Mouse (Mus musculus) heart, adult 11 months (tissue): Measurements from ENCODE around the gene Gng13.
A peak's percentile ranks its signal among the peaks of the same experiment; 100 is the strongest.

Source experiments
- DNase-seq: peaks from one replicate; pipeline ENCODE4 v3.0.0; 2022

Gene Gng13

DNA sequence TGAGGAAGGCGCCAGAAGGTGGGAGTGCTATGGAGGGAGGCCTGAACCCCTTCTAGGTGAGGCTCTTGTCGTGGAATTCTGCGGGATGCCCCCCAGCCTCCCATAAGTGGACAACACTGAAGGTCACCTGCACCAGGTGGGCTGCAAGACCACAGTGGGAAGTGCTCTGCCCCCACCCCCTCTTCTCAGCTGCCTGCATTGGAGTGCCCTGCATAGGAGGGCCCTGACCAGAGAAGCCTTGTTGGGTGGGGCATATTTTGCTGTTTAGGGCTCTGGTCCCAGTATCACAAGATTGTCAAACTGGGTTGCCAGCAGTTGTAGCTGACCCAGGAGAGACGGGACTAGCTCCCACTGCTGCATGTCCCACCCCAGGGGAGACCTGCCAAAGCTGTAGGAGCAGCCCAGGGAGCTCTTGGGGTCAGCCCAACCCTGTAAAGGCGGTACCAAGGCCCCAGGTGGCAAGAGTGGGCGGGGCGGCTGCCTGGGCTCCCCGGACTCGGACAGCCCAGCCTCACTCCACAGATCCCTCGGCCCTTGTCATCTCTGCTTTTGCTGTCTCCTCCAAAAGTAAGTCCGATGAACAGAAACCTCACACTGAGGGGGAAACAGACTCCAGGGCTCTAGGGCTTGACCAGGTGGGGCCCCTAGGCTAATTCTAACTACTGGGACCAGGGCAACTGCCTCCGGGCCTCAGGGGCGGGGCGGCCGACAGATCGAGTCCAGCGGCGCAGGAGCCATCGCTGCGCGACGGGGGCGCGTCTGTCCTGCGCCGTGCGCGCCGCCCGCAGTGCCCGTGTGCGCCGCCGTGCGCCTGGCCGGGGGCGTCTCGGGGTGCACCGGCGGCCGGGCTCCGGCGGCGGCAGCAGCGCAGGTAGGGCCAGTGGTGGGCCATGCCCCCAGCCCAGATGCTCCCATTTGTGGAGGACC is at the start of gene Gng13:
TSS of gene Gng13 (plus strand) at position 461 of the 927 bp plus-strand sequence.
- DNase-seq, result peak; percentile 86

DNA sequence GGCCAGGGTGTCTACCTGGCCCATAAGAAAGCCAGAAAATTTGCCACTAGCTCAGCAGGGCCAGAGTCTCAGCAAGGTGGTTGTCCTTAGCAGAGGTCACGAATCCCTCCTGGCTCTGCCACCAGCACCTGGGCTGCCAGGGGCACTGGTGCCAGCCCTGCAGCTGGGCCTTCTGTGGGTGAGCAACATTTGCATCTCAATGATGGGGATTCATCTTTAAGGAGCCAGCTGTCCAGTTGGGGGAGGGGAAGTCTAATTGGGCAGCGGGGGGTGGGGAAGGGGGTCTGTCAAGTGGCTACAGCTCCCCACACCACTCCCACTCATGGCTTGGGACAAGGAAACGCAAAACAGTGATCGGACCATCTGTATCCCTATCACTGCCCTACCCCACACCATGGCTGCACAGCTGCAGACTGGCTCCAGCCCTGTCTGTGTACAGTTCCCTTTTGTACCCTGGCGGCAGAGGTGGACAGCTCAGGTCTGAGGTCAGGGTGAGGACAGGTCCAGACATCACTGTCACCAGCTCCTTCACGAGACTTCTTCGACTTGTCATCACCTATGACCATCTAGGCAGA is 48.4 kb upstream of the Gng13 start:
- DNase-seq, result no peak

DNA sequence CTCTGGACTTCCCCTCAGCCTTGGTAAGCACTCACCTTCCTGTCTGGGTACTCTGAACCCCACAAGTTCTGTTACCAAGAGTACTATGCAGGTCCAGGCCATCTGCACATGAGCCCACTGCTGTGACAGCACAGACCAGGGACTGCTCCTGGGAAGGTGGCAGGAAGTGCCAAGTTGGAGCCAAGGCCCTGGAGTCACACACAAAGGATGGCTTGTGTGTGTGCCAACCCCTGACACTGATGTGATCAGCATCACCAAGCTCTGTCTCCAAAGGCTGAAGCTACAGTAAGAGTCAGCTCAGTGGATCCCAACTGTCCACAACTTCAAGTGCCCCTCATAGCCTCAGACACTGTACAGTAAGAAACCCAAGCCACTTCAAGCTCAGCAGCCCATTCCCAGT is 44.0 kb upstream of the Gng13 start:
- DNase-seq, result no peak

DNA sequence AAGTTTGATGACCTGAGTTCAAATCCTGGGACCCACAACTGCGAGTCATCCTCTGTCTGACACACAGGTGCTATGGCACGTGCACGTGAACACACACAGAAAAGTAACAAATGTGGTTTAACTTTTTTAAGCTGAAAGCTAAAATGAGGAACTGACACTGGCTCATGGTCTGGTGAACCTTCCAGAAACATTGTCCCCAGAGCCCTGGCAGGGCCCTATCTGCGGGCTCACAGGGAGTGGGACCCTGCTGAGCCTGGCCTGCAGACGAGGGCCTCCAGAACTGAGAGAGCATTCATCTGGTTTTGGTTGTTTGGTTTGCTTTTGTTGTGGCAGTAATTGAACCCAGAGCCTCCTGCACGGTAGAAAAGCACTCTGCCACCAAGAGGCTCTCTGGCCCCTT is 39.0 kb upstream of the Gng13 start:
- no peak for DNase-seq

DNA sequence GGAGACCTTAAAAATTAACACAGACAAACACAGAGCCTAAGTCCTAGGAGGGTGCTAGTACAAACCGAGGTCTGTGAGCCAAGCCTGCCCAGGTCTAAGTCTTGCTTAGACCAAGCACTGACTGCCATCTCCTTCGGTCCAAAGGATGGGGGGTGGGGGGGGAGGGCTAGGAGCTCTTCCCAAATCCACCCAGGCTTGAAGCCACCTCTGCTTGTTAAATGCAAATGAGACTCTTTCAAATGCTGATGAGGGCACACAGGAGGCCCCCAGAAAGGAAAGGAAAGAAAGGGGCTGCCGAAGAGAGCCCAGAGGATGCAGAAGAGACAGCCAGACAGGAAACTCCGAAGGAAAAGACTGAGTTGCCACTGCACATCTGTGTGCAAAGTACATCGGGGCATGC is 37.2 kb upstream of the Gng13 start:
- no peak for DNase-seq

DNA sequence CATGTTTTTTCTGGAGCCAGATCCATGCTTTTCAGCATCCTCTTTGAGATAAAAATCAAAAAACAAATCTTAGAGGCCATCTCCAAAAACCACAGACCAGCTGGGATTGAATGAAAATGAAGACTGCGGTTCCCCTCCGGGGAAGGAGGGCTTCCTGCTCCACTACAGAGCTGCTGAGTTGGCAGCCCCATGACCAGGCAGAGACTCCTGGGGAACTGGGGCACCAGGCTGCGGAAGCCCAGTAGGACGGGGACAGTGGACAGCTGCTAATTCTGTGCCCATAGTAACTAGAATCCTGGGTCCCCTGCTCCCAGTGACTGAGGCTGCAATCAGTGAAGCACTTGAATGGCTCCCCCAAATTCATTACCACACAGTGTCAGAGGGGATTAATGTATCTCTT is 35.3 kb upstream of the Gng13 start:
- DNase-seq, result peak; percentile 95

DNA sequence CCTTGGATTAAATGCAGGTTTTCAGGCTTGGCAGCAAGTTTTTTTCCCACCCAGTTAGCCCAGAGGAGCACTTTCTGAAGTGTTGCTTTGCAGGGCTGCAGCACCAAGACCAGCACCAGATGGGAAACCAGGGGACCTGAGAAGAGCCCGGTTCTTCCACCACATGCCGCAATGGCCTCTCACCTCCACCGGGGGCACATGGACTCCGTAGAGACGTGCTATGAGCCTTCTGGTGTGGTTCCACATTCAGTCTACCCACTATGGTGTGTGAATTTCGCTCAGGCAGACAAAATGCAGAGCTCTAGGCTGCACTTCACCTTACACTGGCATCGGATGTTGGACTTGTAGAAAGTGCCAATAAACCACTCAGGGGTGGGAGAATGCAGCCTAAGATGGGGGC is 30.6 kb upstream of the Gng13 start:
- peak; percentile 76 for DNase-seq

DNA sequence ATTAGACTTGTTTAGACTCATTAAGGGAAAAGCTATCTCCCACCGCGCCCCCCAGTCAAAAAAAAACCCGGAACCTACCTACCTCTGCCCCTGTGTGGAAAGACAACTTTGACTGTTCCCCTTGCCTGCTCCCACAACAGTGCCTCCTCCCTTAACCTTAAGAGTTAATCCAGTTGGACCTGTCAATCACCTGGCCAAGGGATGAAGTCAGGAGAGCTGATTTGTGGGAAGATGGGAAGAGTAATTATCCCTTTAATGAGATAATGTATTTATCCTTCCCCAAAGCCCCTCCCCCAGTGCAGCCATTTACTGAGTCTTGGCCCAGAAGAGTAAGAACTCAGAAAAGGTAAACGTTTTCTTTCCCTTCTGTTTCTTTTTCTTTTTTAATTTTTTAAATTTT is 28.0 kb upstream of the Gng13 start:
- no peak for DNase-seq

DNA sequence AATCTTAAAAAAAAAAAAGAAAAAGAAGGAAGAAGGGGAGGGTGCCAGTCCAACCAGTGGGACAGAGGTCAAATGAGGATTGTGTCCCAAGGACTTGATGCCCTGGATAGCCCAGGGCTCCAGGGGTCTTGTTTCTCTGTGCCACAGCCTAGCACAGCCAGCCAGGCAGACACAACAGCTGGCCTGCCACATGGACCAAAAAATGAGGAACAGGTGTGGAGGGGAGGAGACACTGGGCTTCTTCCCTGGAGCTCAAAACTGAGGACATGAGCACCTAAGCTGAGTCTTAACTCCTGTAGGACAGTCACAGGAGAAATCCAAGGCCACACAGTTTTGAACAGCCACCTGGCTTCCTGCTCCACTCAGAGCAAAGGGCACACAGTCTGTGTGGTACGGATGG is 20.7 kb upstream of the Gng13 start:
- no peak for DNase-seq

DNA sequence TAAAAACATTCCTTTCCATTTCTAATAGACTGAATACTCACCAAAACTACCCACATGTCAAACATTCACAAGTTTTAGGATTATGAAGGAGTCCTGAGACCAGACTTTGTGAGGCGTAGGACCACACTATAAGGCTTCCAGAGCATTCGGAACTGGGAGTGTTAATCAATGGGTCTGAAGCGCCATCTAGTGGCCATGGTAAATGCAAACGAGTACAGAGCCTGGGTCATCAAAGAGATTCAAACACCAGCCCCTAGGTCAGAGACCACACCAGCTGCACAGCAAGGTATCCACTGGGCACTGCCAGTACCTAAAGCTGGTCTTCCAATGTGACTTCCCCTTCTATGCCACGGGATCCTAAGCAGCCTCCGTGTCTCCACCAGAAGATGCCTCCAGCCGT is 18.5 kb upstream of the Gng13 start:
- DNase-seq, result peak; percentile 93

DNA sequence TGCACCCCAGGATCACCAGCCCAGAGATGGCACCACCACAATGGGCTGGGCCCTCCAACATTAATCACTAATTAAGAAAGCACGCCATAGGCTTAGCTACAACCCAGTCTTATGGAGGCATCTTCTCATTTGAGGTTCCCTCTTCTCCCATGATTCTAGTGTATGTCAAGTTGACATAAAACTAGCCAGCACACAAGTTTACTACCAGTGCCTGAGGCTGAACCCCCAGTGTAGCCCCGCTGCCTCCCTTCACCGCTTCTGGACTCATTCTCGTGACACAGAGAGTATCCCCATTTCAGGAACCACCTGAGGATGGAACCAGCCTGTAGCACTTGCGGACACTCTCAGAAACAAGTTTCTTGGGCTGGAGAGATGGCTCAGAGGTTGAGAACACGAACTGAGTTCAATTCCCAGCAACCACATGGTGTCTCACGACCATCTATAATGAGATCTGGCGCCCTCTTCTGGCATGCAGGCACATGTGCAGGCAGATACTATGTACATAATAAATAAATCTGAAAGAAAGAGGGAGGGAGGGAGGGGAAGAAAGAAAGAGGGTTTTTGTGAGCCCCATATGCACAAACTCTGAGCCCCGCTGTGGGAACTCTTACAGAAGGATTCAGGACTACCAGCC is 16.0 kb upstream of the Gng13 start:
- DNase-seq, result peak; percentile 55

DNA sequence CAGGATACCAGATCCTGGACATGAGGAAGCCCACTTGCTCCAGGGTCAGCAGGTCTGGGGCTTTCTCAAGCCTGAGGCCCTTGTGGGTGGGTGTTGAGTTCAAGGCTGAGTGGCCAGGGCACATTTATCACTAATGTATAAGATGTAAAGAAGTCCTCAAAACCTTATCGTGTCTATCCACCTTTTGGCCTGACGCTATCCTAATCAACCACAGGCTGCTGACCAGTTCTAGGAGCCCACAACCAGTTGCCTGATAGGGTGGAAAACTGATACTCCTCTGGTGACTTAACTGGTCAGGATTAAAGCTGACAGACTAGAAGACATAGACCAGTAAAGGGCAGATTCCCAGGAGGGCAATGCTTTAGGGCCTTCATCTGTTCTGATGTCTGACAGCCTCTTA is 7.0 kb upstream of the Gng13 start:
- peak; percentile 78 for DNase-seq

DNA sequence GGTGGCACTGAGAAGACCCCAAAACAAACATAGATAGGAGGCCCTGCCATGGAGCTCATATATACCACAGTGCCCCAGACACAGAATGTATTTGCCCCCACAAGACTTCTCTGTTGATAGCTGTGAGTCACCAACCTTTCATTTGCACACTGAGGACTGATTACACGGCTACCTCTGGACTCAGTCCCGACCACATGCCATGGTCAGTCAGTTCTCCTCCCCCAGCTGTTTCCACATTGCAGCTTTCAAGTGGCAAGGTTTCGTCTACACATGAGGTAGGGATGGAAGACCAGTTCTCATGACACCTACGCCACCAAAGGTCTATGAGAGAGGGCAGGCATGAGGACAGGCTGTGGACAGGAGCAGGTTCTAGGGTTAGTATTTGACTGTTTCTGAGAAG is 5.8 kb upstream of the Gng13 start:
- DNase-seq, result no peak

DNA sequence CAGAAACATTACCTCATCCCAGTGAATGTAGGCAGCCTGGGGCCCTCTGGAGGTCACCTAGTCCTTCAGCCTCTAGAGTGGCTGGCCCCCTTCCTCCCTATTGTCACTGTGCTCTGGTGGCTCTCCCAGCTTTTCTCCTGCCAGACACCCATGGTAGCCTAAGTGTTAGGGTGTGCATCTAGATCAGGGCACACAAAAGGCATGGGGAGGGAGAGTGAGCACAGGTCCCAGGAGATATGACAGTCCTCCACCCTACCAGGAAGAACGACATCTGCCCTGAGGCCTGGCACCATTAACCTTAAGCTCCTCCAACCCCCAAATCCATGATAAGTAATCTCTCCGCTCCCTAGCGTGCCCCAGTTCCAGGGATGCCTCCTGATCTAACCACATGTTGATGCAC is 1.3 kb upstream of the Gng13 start:
- no peak for DNase-seq

DNA sequence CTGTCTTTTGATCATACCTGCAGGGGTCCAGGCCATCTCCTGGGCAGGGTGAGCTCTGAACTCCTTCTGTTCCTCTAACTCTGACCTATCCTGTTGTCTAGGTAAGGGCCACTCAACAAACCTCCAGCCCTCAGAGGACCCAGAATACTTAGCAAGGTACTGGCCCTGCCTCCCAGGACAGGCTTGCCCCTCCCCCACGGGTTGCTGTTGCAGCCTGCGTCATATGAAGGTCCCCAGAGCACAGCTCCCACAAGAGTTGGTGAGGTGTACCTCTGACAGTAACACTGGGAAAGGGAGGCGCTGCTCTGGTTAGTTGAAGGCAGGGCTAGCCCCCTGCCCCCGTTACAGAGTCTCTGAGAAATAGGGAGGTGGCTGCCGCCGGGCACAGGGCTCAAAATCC is 841 bp upstream of the Gng13 start:
- peak; percentile 82 for DNase-seq

DNA sequence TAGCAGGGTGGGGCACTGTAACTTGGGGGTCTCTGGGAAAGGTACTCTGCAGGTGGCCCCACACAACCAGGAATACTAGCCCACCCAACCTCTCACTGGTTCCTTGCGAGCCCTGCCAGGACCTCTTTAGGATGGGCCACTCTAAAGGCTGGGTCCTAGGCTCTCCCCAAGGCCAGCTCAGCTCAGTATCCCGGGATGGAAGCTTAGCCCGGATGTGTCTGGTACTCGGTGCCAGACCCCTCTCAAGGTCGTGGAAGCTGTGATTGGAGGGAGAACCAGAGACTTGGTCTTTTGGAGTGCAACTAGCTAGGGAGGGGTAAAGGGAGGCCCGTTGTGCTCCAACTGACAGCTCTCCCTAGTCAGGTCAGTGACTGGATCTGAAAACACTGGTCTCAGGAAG is 720 bp downstream of the Gng13 start:
- peak; percentile 84 for DNase-seq

DNA sequence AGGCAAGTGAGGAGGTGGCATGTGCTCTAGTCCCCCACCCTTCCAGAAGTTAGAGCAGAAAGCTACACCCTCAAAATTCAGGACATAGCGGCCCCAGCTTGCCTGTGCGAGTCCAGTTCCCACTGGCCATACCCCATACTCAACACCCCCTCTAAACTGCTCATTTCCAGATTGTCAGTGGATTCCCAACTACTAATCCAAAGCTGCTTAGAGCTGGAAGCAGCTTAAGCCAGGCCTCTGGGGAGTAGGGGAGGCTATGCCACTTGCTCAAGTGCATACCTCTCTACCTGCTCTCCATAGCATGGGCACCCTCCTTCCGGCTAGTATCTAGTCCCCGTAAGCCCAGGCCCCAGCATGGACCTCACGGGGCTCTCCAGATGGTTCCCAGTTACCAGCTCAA is 4.5 kb downstream of the Gng13 start:
- DNase-seq, result no peak

DNA sequence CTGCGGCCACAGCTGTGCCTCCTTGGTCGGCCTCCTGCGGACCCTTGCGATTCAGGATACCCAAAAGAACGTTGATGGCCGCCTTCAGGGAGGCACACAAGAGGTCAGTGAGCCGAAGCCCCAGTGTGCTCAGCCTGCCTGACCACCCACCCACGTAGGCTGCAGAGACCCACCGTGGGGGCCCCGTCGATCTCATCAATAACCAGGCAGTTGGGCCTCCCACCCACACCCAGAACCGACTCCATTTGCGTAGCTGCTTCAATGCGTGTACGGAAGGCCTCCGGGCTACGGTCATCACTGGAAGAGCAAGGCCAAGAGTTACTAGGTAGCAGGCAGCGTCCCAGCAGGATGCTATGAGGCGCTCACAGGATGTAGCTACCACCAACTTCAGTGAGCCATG is 6.5 kb downstream of the Gng13 start:
- peak; percentile 82 for DNase-seq

DNA sequence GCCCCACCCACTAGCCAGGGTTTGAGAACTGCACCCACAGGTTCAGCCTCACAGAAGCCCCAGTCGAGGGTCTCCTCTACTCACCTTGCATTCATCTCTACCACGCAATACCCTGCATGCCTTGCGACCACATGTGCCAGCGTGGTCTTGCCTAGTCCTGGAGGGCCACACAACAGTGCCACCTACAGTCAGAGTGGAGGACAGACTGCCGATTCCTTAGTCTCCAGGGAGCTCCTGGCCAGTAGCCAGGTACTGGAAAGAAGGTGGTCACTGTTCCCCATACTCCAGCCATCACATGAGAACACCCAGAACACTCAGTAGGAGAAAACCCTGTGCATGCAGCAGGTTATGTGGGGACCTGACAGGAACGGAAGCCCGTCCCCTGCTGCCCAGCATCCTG is 6.9 kb downstream of the Gng13 start:
- no peak for DNase-seq

DNA sequence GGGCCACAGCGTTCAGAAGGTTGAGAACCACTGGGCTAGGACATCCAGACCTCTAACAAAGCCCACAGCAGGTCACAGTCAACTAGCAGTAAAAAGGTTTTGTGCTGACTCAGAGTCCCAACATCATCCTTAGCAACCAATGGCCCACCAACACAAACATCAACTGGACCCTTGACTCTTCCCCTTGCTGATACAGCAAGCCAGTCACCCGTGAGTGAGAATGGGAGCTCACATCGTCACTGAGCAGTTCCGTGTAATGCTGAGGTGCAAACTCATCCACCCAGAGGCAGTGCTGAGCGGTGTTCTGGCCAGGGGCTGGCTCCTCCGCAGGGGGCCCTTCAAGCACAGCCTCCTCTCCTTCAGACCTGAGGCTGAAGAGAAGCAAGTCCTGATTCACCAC is 8.3 kb downstream of the Gng13 start:
- DNase-seq, result no peak

DNA sequence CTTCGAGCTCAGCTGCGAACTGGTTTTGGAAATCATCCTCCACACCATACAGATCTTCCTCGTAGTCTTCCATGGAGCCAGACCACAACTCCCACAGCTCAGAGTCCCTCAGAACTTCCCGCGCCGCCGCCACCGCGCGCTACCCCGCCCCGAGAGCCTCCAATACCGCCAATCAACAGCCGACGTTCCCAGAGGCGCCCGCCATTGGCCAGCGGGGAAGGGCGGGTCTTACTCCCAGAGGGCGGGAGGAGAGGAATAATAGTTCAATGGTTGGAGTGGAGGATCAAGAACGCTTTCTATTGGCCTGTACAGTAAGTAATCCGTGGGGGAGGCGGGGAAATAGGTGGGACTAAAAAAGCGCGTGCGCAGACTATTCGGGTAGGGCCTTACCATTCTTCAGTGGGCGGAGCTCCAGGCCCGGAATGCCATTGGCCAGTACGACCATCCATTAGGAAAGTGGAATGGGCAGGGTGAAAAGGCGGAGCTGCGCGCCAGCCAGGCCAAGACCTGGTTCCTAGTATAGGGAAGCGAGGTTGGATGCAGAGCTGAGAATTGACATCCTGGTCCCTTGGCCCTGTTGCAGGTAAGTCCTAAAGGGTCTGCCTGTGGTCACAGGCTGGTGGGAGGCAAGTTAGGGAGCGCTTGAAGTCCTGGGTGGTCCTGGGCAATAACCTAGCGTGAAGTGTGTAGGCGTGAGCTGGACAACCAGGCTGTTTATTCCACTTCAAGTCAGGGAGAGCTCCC is 10.5 kb downstream of the Gng13 start, which contains the start of the genes Chtf18 and Rpusd1:
TSS of gene Chtf18 (minus strand) at position 155 of the 744 bp plus-strand sequence.
TSS of gene Rpusd1 (plus strand) at position 406 of the 744 bp plus-strand sequence.
- DNase-seq, result peak; percentile 100

DNA sequence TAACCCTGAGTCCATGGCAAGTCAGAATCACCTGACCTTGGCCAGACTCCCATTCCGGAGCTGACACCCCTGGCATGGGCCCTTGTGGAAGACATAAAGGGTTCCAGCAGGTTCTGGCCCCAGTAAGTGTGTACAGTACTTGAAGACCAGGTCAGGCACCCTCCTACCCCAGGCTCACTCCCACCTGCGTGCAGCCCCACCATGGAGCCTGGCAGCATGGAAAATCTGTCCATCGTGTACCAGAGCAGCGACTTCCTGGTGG is 11.0 kb downstream of the Gng13 start:
- DNase-seq, result no peak

DNA sequence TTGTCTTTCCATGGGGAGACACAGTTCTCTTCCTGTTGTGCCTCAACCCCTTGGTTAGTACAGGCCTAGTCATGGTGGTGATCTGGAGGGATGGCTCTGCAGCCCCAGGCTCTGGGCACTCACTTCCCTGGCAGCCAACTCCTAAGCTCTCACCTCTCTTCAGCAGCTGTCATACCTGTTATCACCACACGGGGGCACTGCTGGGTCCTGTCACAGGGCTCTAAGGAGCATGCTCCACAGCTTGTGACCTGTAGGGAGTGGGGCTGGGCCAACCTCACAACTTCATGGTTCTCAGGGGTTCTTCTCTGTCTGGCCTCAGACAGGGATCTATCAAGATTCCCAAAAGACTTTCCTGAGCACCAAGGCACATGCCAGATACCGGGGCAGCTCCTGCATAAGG is 15.1 kb downstream of the Gng13 start:
- peak; percentile 96 for DNase-seq

DNA sequence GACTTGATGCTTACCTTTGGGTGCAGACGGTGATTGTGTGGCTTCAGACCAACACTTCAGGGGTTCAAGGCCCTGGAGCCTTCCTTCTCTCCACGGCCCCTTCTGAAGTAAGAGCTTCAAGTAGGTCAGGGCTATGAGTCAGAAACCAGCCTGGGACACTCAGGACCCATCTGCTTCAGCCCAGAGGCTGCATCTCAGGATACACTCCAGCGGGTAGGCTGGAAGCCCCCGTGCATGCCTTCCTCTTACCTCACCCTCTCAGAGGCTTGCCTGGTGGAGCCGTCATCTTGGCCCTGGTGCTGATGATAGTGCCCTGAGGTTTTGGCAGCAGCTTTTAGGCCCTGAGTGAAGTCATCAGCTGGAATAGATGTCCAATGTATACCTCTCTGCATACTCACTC is 18.3 kb downstream of the Gng13 start:
- no peak for DNase-seq
